Mouse (Mus musculus) ovary, adult 18-20 months (tissue): ENCODE measurements around the gene Ephb3.

Source experiments
- DNase-seq: peaks from one replicate; pipeline ENCODE4 v3.0.0; 2022; ENCODE audit warnings: low spot score, mixed read lengths

The Ephb3 gene

DNA sequence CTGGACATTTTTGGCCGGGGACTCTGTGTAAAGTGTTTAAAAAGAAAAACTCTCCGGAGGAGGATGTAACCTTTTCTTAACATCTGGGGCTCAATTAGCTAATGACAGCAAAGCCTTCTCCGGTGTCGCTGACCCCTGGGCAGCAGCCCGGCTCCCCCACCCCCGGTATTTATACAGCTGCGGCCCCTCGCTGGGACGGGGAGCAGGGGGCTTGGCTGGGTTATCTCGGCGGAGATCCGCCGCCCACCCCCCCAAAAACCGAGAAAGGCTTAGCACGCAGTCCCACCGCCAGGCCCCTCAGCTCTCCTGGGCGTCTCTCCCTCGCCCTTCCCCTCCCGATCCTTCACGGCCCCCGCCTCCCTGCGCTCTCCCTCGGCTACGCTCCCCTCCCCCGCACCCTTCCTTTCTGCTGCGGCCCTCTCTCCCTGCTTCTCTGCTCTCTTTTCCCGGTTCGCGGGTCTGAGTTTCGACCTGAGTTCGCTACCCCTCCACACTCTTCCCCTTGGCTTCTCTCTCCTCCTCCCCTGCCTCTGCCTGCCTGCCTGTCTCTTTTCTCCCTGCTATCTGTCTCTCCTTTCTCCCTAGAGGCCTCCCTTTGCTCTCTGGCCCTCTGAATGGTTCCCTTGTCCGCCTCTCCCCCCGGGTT is 42.0 kb downstream of the Ephb3 start:
- DNase-seq = peak; percentile 26

DNA sequence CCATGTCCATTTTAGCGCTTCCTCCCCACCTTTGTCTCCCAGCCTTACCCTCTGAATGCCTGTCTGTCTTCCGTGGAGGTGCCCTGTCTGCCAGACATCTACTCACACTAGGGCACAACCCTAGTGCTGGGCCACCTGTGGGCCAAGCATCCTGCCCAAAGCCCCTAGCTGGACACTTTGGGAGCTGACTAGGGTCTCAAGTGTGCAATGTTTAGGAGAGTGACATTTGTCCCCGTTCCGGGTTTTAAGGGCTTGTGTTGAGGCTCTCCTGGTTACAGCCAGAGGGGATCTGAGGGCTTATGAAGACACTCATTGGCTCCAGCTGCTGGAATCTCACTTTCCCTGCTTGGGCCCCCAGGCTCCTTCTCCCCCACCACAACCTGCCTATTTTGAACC is 42.5 kb downstream of the Ephb3 start:
- no peak for DNase-seq

DNA sequence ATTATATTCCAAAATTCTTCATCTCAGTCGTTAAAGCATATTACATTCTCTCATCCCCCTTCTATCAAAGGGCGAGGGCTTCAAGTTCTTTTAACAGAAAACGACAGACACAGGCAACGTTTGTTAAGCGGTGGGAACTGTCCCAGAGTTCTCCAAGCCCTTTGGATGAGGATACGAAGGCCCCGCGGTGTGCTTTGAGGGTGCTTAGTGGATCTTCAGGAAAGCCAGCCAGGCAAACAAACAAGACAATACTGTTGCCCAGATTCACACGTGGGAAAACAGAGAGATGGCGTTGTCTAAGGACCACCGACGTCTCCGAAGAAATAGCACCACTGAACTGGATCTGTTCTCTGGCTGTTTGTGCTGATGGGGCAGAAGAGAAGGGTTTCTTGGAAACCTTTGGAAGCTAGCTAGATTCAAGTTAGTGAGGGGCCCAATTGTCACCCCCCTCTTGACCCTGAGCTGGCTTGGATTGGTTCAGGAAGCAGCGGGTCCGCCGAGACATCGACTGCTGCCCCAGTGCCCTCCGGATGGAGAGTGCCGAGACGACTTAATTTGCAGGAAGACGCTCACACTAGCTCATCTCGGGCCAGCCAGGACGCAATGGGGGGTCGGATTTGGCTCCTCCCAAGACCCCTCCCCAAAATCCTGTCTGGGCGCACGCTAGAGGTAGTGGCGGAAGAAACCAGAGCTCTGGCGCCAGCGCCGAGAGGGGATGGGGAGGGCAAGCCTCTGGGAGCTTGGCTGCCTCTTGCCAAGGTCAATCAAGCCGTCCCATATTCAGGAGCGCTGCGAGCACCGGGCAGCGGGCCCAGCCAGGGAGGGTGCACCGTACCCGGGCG is 43.5 kb downstream of the Ephb3 start:
- DNase-seq = peak; percentile 72

DNA sequence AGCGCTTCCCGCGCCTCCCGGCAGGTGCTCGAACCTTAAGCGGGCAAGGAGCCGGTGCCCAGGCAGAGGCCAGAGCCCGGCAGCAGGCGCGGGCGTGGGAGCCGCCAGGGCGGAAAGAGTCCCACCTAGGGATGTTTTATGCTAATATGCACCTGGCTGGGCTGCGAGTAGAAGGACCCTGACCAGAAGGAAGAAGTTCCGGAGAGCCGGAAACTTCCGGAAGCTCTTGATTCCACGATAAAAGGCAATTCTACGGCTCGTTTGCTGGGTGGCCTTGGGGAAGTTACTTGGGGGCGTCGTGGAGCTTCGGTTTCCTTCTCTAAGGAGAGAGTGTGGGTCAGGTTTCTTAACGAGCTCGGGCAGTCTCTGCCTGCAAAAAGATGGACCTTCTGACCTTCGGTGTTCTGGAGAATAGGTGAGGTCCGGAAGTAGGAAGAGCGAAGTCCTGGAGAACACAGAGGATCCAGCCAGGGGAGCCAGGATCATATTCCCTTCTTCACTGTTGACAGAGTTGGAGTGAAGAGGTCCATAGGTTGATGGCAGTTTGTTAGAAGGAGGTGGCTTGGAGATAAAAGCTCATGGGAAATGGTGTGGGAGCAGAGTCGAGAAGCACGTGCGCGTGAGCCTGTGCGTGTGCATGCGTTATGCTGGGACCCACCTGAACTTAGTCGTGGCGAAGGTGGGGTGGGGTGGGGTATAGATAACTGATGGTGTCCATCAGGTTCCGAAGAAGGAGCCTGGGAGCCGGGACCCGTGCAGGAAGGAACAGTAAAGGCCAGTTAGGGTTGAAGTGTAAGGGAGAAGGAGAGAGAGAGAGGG is 44.4 kb downstream of the Ephb3 start:
- DNase-seq = no peak

DNA sequence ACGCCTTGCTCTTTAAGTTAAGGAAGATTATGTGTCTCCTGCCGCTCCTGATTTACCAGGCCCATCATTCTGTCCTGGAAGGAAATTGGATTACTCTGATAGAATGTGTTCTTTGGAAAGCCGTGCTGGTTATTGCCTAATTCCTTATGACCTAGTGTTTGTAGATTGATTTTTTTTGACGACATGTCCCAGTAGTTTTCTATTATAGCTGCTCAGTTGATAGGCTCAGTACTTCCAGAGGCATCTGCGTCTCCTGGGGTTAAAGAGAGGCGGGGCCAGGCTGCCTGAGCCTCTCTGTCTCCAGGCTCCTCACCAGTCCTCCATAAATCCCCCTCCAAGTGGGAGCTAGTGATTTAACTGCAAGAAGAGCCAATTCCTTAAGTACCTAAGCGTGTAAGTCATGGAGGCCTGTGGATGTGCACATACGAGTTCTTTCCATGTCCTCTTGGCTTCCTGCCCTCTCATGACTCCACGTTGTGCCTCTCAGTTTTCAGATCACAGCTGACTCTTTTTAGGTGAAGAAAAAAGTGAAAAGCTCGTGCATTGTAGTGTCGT is 47.9 kb downstream of the Ephb3 start:
- DNase-seq = no peak

DNA sequence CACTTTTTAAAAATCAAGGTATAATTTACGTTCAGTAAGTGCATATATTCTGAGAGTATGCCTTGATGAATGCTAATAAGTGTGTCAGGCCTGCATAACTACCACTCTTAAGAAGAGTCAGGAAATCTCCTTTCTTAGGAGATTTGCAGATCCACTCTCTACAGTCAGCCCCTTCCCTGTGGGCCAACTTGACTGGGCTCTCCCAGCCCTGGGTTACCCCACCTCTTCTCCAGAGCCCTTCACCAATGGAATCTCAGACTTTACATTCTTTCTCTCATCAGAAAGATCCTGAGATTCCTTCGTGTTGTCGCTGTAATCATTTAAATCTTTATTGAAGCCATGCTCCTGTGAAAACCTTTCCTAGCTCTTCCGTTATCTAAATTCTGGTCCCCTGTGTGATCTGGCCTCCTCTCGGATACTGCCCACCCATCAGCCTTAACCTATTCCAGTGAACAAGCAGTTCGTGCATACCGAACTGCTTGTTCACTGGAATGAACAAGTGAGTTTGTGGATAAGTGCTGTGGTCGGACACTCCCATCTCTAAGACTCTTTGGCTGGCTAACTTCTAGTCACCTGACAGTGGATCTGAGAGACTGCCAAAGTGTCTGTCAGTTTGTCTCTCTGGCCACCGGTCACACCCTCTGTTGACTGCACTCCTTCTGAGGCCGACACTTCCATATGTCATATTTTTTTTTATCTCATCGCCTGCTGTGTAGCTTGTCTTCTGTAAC is 51.2 kb downstream of the Ephb3 start:
- no peak for DNase-seq

DNA sequence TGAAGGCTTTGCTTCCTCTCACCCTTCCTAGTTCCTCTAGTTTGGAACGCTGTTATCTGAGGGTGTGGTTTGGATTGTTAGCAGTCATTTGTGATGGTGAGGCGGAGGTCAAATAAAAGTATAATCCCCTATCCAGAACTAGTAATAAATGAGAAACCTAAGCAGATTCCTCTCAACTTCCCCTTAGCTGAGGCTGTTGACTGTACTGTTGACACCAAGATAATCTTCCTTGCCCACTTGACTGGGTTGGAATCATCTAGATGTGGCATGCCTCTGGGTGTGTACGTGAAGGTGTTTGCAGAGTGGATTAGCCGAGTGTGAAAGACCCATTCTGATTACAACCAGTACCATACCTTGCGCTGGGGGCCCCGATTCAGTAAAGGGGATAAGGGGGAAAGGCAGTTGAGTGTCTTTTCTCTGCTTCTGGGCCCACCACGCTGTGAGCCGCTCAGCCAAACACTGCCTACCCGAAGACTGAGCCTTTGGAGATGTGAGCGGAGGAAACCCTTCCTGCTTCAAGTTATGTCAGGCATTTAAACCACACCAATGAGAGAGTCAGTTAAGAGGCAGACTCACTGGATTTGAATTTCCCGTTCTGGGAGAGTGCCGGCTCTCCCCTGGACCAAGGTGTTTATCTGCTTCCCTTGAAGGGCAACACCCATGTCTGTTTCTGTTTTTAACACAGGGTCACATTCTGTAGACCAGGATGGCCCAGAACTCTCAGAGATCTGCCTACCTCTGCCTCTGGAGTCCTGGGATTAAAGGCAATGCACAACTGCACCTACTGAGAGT is 52.2 kb downstream of the Ephb3 start:
- DNase-seq = no peak

DNA sequence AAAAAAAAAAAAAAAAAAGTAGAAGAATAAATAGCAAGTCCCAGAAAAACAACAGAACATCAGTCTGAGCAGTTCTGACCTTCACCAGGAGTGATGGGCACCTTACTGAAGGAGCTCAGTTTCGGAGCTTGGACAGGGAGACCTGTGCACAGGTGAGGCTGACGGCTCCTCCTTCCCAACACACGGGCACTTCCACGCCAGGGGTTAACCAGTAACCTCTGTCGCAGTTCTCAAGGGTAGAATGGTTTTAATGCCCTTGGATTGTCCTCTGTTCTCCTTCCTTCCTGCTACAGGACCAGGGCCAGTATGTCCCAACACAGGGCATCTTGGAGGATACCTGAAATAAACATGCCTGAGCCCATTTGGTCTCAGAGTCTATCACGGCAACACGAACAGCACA is 60.9 kb downstream of the Ephb3 start:
- DNase-seq = no peak

DNA sequence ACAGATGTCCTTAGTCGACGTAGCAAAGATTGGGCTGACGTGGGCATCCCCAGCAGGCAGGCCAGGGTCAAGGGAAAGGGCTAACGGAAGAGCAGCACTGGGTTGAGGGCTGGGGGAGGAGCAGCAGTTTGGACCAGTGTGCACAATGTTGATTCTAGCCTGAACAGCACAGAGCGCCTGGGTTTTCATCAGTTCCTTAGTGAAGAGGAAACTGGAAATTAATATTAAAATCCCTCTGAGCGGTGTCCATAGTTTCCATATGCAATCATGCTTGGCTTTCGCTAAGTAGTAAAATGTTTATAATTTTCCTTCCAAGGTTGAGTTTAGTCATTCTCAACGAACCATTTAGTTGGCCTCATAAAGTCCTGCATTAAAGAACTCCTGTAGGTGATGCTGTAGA is 65.2 kb downstream of the Ephb3 start:
- no peak for DNase-seq

DNA sequence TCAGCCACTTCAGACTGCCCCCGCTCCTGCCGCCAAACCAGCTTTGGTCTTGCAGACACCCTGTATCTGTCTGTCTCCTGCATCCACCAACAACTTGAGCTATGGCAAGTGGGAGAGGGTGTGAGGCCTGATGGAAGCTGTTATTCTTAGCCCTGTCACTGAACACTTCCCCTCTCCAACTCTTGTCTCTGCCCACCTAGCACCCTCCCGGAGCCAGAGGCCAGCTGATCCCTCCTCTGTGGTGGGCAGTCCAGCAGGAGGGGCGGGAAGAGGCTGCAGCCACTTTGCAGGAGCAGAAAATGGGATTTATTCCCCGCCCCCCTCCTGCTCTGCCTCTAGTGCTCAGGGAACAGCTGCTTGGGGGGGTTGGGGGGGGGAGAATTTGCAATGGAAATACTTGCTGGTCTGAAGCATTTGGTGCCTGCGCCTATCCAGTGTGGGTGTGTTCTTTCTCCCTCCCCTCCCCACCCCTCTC is 67.3 kb downstream of the Ephb3 start:
- no peak for DNase-seq

DNA sequence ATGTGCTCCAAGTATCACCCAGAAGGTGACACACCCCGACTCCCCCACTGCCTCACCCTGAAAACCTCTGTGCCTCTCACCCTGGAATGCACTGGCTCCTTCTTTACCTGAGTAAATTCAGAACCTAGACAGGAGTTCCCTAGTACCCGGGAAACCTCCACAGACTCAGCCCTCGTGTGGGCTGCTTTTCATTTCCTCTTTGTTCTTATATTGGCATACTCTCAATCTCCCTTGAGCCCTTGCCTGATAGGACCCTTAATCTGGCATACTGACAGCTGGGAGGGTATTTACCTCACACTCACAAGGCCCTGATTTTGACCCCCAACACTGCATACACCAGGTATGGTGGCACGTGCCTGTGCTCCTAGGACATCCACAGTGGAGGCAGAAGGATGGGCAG is 68.2 kb downstream of the Ephb3 start:
- DNase-seq = no peak
